Mouse (Mus musculus): ENCODE data around the gene Gm11096.

Gm11096 gene

DNA sequence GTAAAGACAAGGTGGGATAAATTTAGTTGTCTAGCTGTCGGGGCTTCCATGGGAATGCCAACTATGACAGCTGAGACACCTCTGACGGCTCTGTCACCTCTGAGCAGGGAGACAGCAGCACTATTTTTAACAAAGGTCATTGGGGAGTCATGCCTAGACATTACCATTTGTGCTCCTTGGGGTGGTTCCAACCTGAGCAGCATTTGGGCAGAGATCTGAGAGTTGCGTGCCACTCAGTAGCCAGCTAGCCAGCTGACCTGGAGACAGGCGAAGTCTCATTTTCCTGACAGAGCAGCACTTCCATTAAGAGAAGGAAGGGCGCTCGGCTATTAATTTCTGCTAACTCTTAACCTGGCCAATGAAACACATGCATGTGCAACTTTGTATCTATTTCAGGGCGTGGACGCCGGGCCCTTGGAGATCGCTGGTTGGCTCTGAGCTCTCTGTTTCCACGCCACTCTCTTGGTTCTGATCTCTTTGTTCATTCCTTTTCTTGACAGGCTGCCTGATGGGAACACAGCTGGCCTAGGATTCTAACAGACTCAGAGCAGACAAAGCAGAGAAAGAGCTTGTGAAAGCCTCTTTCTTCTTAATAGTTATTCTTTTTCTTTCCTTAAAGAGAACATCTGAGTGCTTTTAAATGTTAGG is 40.4 kb downstream of the Gm11096 start:
- DNase-seq = peak; percentile 33

DNA sequence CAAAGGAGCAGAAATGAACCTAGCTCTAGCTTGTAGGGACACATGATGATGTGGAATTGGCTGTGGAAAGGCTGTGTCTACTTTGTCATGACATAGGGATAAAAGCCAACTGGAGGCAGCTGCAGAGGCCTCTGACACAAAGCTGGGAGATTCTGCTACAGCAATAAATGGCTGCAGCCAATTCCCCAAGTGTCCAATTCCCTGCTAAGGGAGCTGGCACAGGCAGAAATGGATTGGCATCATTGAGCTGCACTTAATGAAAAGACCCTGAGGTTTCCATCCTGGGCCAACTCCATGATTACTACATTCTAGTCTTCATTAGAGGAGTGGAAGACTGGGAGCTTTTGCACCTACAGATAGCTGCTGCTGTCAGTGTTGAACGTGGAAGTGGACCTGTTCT is 44.8 kb downstream of the Gm11096 start:
- no peak for DNase-seq

All from layer of hippocampus, adult 9-11 months (tissue).